Mouse (Mus musculus) left cerebral cortex, postnatal 4 days (tissue): ENCODE measurements around the gene Golga1. TPM values are rescaled to one million over a fixed set of nuclear protein-coding genes. Genes with fewer than 3 reads are reported as not detected.

Source experiments
- DNase-seq: peaks from one replicate; pipeline ENCODE4 v3.0.0-alpha.2; 2022
- intact Hi-C: fragments of 180-260 bp; cut with DNase I; formaldehyde crosslinking; loops from one replicate; pipeline ENCODE4 v1.15.1; 2025
- total RNA-seq, 2 experiments: library from RNA; stranded (reverse); gene quantifications; 2 replicates each; pipeline ENCODE4 v1.2.3; 2021

Gene Golga1
- total RNA-seq, 2 experiments from 2014 or later = 33.0 to 34.7 TPM

DNA sequence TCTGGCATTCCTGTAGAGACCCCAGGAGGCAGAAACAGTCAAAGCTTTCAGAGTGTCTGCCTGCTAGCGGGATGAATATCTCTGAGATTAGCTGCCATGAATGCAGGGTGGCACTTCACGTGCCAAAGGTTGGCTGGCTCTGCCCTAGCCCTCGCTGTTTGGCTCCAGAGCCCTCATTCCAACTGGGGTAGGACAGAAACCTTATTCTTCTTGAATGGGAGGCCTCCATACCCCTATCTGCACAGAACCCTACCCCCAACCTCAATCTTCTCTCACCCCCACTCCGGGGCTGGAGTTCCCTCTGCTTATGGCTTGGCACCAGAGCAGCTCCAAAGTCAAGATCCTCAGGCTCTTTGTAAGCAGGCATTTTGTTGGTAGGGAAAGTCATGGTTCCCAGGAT, 87.5 kb downstream of the Golga1 start:
- DNase-seq = no peak
- intact Hi-C loops = no loop called here

DNA sequence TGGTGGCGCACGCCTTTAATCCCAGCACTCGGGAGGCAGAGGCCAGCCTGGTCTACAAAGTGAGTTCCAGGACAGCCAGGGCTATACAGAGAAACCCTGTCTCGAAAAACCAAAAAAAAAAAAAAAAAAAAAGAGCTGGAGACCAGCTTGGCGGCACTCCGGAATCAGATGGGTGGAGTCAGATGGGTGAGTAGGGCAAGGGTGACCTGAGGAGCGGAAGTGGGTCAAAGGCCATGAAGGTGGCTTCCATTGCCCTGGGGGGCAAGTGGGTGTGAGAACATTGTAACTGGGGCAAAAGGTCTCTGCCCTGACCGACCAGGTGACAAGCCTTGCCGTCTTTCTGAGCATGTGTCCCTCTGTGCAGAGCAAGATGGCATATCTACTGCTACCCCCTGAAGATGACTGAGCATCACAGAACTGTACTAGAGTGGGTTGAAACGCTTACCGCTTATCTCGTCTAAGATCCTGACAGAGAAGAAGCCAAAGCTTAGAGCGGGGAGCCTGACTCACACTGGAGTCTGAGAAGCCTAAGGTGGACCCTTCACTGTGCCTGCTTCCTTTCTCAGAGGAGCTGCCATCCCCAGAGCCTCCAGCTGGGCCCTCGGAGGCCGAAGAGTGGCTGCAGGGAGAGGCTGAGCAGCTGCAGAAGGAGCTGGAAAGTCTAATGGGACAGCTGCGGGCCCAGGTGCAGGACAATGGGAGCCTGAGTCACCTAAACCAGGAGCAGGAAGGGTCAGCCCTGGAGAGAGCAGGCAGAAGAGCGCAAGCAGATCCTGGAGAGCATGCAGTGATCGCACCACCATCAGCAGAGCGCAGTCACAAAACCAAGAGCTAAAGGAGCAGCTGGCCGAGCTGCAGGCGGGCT, 89.2 kb downstream of the Golga1 start:
- intact Hi-C loops = no loop called here

DNA sequence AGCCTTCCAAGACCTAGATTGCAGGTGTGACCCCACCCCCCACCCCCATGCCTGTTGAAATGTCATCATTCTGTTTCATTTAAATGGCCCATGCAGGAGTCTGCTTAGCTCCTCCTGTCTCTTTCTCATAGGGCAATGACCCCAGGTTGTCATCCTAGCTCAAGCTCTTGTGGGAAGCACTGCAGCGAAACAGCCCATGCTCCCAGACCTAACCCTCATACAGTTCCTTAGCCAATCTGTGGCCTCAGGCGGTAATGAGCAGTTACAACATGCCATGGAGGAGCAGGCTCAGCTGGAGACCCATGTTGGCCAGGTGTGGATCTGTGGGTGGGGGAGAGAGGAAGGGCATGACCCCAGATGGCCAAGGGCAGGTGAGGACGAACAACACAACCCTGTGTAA, 90.2 kb downstream of the Golga1 start:
- no peak for DNase-seq
- intact Hi-C loops = no loop called here

More for the DNA sequence above, 89.2 kb downstream of the Golga1 start:
- DNase-seq = no peak

DNA sequence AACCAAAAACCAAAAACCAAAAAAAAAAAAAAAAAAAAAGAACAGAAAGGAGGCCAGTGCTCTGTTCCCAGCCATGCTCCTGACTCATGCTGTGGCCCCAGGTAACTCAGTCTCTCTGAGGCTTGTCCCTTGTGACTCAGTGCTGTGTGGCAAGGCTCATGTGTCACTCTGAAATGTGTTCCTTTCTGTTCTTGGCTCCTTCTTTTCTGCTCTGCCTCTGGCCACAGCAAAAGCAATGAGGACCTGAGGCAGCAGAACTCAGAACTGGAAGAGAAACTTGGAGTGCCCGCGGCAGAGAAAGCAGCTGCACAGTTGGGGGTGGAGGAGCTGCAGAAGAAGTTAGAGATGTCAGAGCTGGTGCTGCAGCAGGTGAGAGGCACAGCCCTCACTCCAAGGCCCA, 91.2 kb downstream of the Golga1 start:
- DNase-seq = no peak
- intact Hi-C loops = no loop called here

DNA sequence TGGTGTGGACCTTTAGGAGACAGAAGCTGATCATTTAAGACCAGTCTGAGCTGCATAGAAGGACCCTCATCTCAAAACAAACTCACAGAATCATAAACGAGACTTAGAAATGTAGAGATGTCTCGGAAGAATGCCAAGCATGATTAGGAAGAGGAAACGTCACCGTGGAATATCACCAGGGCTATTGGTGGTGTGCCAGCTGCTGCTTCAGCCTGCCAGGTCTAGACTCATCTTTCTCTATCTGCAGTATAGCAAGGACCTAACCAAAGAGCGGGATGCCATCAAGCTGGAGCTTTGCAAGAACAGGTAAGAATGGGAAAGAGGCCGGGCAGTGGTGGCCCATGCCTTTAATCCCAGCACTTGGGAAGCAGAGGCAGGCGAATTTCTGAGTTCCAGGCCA, 91.6 kb downstream of the Golga1 start:
- intact Hi-C loops = no loop called here
- DNase-seq = no peak

DNA sequence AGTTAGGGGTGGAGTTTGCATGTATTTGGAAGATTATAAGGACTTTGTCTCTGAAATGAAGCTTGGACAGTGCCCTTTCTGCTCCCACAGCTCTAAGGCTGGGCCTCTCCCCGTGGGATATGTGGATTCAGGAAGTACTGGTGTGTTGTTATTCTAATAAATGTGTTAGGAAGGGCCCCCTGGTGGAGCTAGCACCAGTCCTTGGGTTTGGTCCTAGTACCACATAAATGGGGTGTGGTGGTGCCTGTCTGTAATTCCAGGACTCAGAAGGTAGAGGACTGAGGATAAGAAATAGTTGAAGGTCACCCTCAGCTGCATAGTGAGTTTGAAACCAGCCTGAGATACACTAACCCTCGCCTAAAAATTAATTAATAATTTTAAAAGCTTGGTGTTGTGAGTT, 92.1 kb downstream of the Golga1 start:
- DNase-seq = no peak
- intact Hi-C loops = no loop called here

DNA sequence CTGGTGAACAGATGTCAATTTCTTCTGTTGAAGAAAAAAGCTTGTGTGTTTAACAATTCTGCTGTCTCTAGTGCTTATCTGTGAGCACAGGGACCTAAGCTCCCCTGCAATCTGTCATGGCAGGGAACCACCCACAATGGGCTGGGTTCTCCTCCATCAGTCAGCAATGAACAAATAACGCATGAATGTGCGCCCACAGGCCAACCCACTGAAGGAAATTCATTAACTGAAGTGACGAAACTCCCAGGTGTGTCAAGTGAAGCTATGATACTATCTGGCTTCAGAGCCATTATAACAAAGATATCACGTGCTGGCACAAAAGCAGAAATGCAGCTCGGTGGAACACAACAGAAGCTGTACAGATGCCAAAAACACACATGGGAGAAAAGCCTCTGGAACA, 95.3 kb downstream of the Golga1 start:
- intact Hi-C loops = no loop called here

DNA sequence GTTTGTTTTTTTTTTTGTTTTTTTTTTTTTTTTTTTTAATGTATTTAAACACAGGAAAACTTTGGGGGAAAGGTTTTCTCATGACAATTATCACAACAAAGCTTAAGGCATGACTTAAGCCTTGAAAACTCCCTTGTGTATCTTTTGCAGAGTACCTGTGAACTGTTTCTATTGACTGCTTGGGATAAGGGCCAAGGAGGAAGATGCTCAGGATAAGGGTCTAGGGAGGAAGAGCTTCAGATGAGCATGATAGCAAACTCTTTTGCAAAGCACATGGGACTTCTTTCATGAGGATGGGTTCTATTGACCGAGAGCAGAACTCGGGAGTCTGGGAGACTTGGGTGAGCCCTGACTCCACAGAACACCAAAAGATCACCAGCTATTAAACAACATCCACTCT, 95.7 kb downstream of the Golga1 start:
- intact Hi-C loops = no loop called here
- DNase-seq = no peak

More for the DNA sequence above, 95.3 kb downstream of the Golga1 start:
- no peak for DNase-seq

Other genes with a start within 250 kb of the Golga1 start
- 1 to 10 TPM; 6.6 TPM for gene Nr6a1, start 137.9 kb downstream of the Golga1 start, total RNA-seq
- gene Olfml2a, start 133.6 kb downstream of the Golga1 start, total RNA-seq = 1 to 10 TPM; 4.4 to 5.4 TPM
- under 1 TPM; 0.46 to 0.58 TPM for gene Wdr38, start 68.1 kb downstream of the Golga1 start, total RNA-seq
- gene Arpc5l, start 60.2 kb downstream of the Golga1 start, total RNA-seq = 10 to 100 TPM; 77.8 to 79.7 TPM
- 100 to 1,000 TPM; 436 to 486 TPM for gene Rpl35, start 59.9 kb downstream of the Golga1 start, total RNA-seq
- gene Scai, start 125.2 kb upstream of the Golga1 start, total RNA-seq = 10 to 100 TPM; 72.3 to 82.9 TPM
- gene Ppp6c, start 160.9 kb upstream of the Golga1 start, total RNA-seq = 10 to 100 TPM; 64.8 to 74.3 TPM